In the genomic region with DNA sequence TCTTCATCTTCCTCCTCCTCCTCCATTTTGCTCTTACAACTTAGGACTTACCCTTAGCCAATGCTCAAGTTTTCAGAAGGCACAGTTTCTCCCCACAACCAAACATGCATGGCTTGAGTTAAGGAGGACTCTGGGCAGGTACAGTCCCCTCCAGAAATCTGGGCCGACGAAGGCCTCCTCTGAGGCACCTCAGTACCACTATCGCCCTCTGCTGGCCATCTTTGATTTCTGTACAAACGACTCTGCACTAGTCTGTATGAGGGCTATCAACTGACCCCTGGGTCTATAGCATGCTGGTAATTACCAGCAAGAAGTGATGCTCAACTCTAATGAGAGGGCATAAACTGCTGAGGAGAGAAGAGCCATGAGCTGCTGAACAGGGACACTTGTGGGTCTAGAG, we compare ENCODE assay signal across 8 mouse cellular contexts. TPM values are rescaled to one million over a fixed set of nuclear protein-coding genes. Genes with fewer than 3 reads are reported as not detected.
DNase-seq lines count a peak whose midpoint lies in the region; ATAC-seq lines count a peak whose summit lies in the region.

No protein-coding gene starts in this region.

- peak; percentile 82 for DNase-seq in forebrain, embryonic 14.5 days (ENCODE audit: low spot score)
- DNase-seq in 416B (ENCODE audit: low read depth), result peak; percentile 70
- DNase-seq in adrenal gland, postnatal 14 days, result peak; percentile 79
- peak; percentile 56 for DNase-seq in embryo, embryonic 9.5 days (ENCODE audit: extremely low spot score)
- DNase-seq in kidney, postnatal 10 days, result peak; percentile 81
- peak; percentile 70 to 76 for DNase-seq in spleen, postnatal 36 days (ENCODE audit: low spot score in 2 of 2)

- H3K9ac ChIP-seq in forebrain, embryonic 14.5 days (ENCODE audit: low read length), result no peak overlapping the region
- no peak overlapping the region for H3K9ac ChIP-seq in forebrain, embryonic 15.5 days (replicated peaks)

- no peak; the same call in 1 of the 2 replicates for ATAC-seq in forebrain, embryonic 14.5 days
- ATAC-seq in forebrain, embryonic 15.5 days (replicated peaks), result no peak
- peak; percentile 49; the same call in 1 of the 2 replicates for ATAC-seq in megakaryocyte progenitor cell, adult 5-6 weeks (replicated peaks; ENCODE audit: poor library complexity)

- H3K4me2 ChIP-seq in forebrain, embryonic 14.5 days (ENCODE audit: low read length), result no peak overlapping the region
- H3K4me2 ChIP-seq in forebrain, embryonic 15.5 days (replicated peaks), result no peak overlapping the region

- H3K27ac ChIP-seq in forebrain, embryonic 14.5 days (ENCODE audit: low read depth, low read length), result no peak overlapping the region
- no peak overlapping the region for H3K27ac ChIP-seq in forebrain, embryonic 15.5 days (replicated peaks)

- no peak overlapping the region for H3K4me3 ChIP-seq in forebrain, embryonic 14.5 days (ENCODE audit: low read depth, low read length)
- H3K4me3 ChIP-seq in forebrain, embryonic 15.5 days, result no peak overlapping the region

- no peaks in the 10 kb centered on the region for H3K9me3 ChIP-seq in forebrain, embryonic 14.5 days (replicated peaks; ENCODE audit: control insufficient read depth, low read length)
- no peaks in the 10 kb centered on the region for H3K9me3 ChIP-seq in forebrain, embryonic 15.5 days

- H3K27me3 ChIP-seq in forebrain, embryonic 14.5 days (replicated peaks; ENCODE audit: control insufficient read depth, insufficient read depth, low read length), result no peaks in the 10 kb centered on the region; the same call in 1 of the 2 replicates
- no peaks in the 10 kb centered on the region for H3K27me3 ChIP-seq in forebrain, embryonic 15.5 days

- no peaks in the 10 kb centered on the region for H3K36me3 ChIP-seq in forebrain, embryonic 14.5 days (ENCODE audit: control insufficient read depth, insufficient read depth, low read length)
- no peaks in the 10 kb centered on the region for H3K36me3 ChIP-seq in forebrain, embryonic 15.5 days

- no peaks in the 10 kb centered on the region for H3K4me1 ChIP-seq in forebrain, embryonic 14.5 days (ENCODE audit: control insufficient read depth, insufficient read depth, low read length)
- H3K4me1 ChIP-seq in forebrain, embryonic 15.5 days, result peaks cover under 1% of the 10 kb centered on the region

- 6% methylated on average over 4 of the region's 4 CpGs for WGBS in forebrain, embryonic 14.5 days
- WGBS in forebrain, embryonic 15.5 days, result 3% methylated on average over 4 of the region's 4 CpGs

RNA-seq across cellular contexts. Expression of a gene that starts 4.5 kb away (rescaled TPM):
- 1.5 and 2.2 TPM in 2 replicates for polyA plus RNA-seq in forebrain, embryonic 14.5 days (2014; fragmentation: Nextera tagmentation; extraction: Ambion mirVana)
- 2.6 and 2.7 TPM in 2 replicates for polyA plus RNA-seq in forebrain, embryonic 15.5 days (2015; fragmentation: Nextera tagmentation; extraction: Ambion mirVana)
- 5.7 and 6.1 TPM in 2 replicates for total RNA-seq in adrenal gland, postnatal 14 days (2021)
- 1.5 and 2.4 TPM in 2 replicates for total RNA-seq in megakaryocyte progenitor cell, adult 5-6 weeks (2015)
- 1.00 and 1.8 TPM in 2 replicates for total RNA-seq in megakaryocyte progenitor cell, adult 5-6 weeks (2017)

RNA-seq across cellular contexts. Expression of a gene that starts 47.4 kb away (rescaled TPM):
- 1.0 and 1.1 TPM in 2 replicates for polyA plus RNA-seq in forebrain, embryonic 14.5 days (2014; fragmentation: Nextera tagmentation; extraction: Ambion mirVana)
- polyA plus RNA-seq in forebrain, embryonic 15.5 days (2015; fragmentation: Nextera tagmentation; extraction: Ambion mirVana), result 1.1 and 1.2 TPM in 2 replicates
- total RNA-seq in adrenal gland, postnatal 14 days (2021), result 5.7 and 17.9 TPM in 2 replicates
- 38.9 and 40.1 TPM in 2 replicates for total RNA-seq in megakaryocyte progenitor cell, adult 5-6 weeks (2015)
- 67.4 and 70.2 TPM in 2 replicates for total RNA-seq in megakaryocyte progenitor cell, adult 5-6 weeks (2017)
